Mouse (Mus musculus) lung, adult 2 months (tissue): ENCODE results near the gene Nhlh2.

Source experiments
- CTCF ChIP-seq: fragments of 200-500 bp; IDR thresholded peaks from 2 replicates; pipeline ENCODE4 v1.5.1; 2011; ENCODE audit warnings: mild to moderate bottlenecking, low read length, control low read depth; ENCODE audit not compliant: insufficient read depth
- POLR2A ChIP-seq: fragments of 200-500 bp; IDR thresholded peaks from 2 replicates; pipeline ENCODE4 v1.6.1; 2011; ENCODE audit warnings: low read depth, mild to moderate bottlenecking, control low read depth, low read length, borderline replicate concordance; ENCODE audit errors: extremely low read depth

DNA sequence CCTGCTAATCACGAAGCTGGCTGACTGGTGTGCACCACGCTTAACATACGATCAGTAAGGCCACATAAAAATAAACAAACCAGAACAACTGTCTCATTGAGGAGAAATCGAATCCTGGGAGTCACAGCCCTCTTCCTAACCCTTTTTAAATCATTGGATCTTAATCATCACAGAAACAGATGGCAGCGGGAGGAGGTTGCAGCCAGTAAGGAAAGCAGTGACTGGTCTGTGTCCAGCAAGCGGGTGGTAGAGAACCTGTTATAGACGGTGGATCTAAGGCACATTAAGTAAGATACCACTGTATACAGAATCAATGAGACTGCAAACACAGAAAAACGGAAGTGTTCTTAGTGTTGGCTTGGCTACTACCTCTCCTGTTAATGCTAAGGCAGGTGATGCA is 24.2 kb upstream of the Nhlh2 start:
- TF ChIP-seq CTCF = no peak
- TF ChIP-seq POLR2A = no peak
